Mouse (Mus musculus) heart, postnatal 0 days (tissue): ENCODE measurements around the gene Slc9a9.

Source experiments
- CTCF ChIP-seq: IDR thresholded peaks from 2 replicates; pipeline ENCODE4 v1.5.1; 2016; ENCODE audit warnings: antibody characterized with exemption, control low read depth, low read depth
- EP300 ChIP-seq: IDR thresholded peaks from 2 replicates; pipeline ENCODE4 v1.6.1; 2016; ENCODE audit warnings: antibody characterized with exemption, low read depth

DNA sequence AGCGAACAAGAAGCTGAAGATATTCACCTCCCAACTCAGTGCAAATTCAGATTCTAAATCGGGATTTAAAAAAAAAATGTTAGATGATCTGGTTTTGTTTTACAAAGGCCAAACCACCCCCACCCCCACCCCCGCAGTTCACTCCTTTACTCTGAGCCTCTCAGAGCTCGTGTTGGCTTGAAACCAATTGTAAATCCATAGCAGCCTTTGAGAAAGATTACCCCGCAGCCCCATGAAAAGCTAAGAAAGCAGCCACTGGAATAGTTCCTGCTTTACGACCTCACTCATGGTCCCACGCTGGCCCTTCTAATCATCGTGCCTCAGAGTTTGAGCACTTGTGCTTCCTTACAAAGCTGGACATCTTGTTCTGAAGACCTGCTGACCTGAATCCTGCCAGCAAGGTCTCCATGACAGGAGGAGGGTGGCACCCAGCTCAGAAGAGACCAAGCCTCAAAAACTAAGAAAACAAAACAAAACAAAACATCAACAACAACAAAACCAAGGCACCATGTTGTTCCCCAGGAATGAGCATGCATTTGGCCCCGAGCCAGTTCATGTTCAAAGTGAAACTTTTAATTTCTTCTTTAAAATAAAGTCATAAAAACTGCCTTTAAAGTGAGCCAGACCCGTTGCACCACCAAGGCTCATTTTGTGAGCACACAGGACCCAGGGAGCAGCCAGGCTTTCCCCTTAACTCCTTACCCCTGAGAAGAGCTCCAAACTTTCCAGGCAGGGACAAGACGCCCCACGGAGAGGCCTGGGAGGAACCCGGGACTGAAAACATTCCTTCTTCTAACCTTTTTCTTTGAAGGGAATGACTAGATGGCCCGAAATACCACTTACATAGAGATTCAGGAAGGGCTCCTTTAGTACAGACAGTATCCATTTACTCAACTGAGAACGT, 516.9 kb downstream of the Slc9a9 start:
- no peak for TF ChIP-seq CTCF
- TF ChIP-seq EP300: no peak
